Mouse (Mus musculus): Measurements from ENCODE around the gene Fam71e1. TPM values are rescaled to one million over a fixed set of nuclear protein-coding genes. Genes with fewer than 3 reads are reported as not detected.

The Fam71e1 gene
- polyA plus RNA-seq, 1 experiment, result 9.5 TPM

GRCm38 (mm10) chr7:44537496-44537895, 41.1 kb downstream of the Fam71e1 start:
- H3K4me3 ChIP-seq (replicated peaks; ENCODE audit: extremely low read depth, low read depth, low read length), result no peak overlapping the region
- TF ChIP-seq CTCF (IDR thresholded peaks at IDR 0.05; ENCODE audit: insufficient read depth, low read length) (no peak), POLR2A (IDR thresholded peaks at IDR 0.05; ENCODE audit: borderline replicate concordance, extremely low read depth, low read depth, low read length) (no peak)
- WGBS, result 94% methylated on average over 13 of the region's 13 CpGs
- no peaks in the 10 kb centered on the region; the same call in 1 of the 2 replicates for H3K4me1 ChIP-seq (ENCODE audit: control insufficient read depth, insufficient read depth, low read length)
- DNase-seq, result no peak

- Histone ChIP-seq H3K4me3 (replicated peaks; ENCODE audit: extremely low read depth, low read depth, low read length) (no peak overlapping the region), H3K4me1 (ENCODE audit: control insufficient read depth, insufficient read depth, low read length) (no peaks in the 10 kb centered on the region; the same call in 1 of the 2 replicates)
- TF ChIP-seq POLR2A (IDR thresholded peaks at IDR 0.05; ENCODE audit: borderline replicate concordance, extremely low read depth, low read depth, low read length) (no peak), CTCF (IDR thresholded peaks at IDR 0.05; ENCODE audit: insufficient read depth, low read length) (no peak)
- no peak for DNase-seq
- WGBS, result 91% methylated on average over 41 of the region's 41 CpGs
These were observed 42.6 kb downstream of the Fam71e1 start for GRCm38 (mm10) chr7:44538756-44539624.

- Histone ChIP-seq H3K4me3 (replicated peaks; ENCODE audit: extremely low read depth, low read depth, low read length) (no peak overlapping the region), H3K4me1 (ENCODE audit: control insufficient read depth, insufficient read depth, low read length) (no peaks in the 10 kb centered on the region)
- WGBS, result 94% methylated on average over 11 of the region's 11 CpGs
- TF ChIP-seq CTCF (IDR thresholded peaks at IDR 0.05; ENCODE audit: insufficient read depth, low read length), result no peak
- no peak for TF ChIP-seq POLR2A (IDR thresholded peaks at IDR 0.05; ENCODE audit: borderline replicate concordance, extremely low read depth, low read depth, low read length)
- no peak for DNase-seq
These were observed 46.2 kb downstream of the Fam71e1 start for GRCm38 (mm10) chr7:44542555-44542954.

- Histone ChIP-seq H3K4me1 (ENCODE audit: control insufficient read depth, insufficient read depth, low read length) (no peaks in the 10 kb centered on the region; the same call in 1 of the 2 replicates), H3K4me3 (replicated peaks; ENCODE audit: extremely low read depth, low read depth, low read length) (no peak overlapping the region)
- no peak for DNase-seq
- WGBS, result 73% methylated on average over 12 of the region's 12 CpGs
- no peak for TF ChIP-seq CTCF (IDR thresholded peaks at IDR 0.05; ENCODE audit: insufficient read depth, low read length)
- no peak for TF ChIP-seq POLR2A (IDR thresholded peaks at IDR 0.05; ENCODE audit: borderline replicate concordance, extremely low read depth, low read depth, low read length)
These were observed 46.7 kb downstream of the Fam71e1 start for GRCm38 (mm10) chr7:44543071-44543470.

GRCm38 (mm10) chr7:44546274-44546673, 49.9 kb downstream of the Fam71e1 start:
- Histone ChIP-seq H3K4me3 (replicated peaks; ENCODE audit: extremely low read depth, low read depth, low read length) (no peak overlapping the region), H3K4me1 (ENCODE audit: control insufficient read depth, insufficient read depth, low read length) (no peaks in the 10 kb centered on the region; the same call in 1 of the 2 replicates)
- WGBS, result 93% methylated on average over 3 of the region's 3 CpGs
- DNase-seq, result no peak
- TF ChIP-seq POLR2A (IDR thresholded peaks at IDR 0.05; ENCODE audit: borderline replicate concordance, extremely low read depth, low read depth, low read length), result no peak
- no peak for TF ChIP-seq CTCF (IDR thresholded peaks at IDR 0.05; ENCODE audit: insufficient read depth, low read length)

- 87% methylated on average over 13 of the region's 13 CpGs for WGBS
- Histone ChIP-seq H3K4me3 (replicated peaks; ENCODE audit: extremely low read depth, low read depth, low read length) (no peak overlapping the region), H3K4me1 (ENCODE audit: control insufficient read depth, insufficient read depth, low read length) (no peaks in the 10 kb centered on the region; the same call in 1 of the 2 replicates)
- TF ChIP-seq CTCF (IDR thresholded peaks at IDR 0.05; ENCODE audit: insufficient read depth, low read length), result no peak
- DNase-seq, result no peak
These were observed 50.7 kb downstream of the Fam71e1 start for GRCm38 (mm10) chr7:44547041-44547440.

- 13% methylated on average over 5 of the region's 5 CpGs for WGBS
- Histone ChIP-seq H3K4me3 (replicated peaks; ENCODE audit: extremely low read depth, low read depth, low read length) (no peak overlapping the region), H3K4me1 (ENCODE audit: control insufficient read depth, insufficient read depth, low read length) (no peaks in the 10 kb centered on the region; the same call in 1 of the 2 replicates)
- TF ChIP-seq CTCF (IDR thresholded peaks at IDR 0.05; ENCODE audit: insufficient read depth, low read length) (no peak), POLR2A (IDR thresholded peaks at IDR 0.05; ENCODE audit: borderline replicate concordance, extremely low read depth, low read depth, low read length) (no peak)
- no peak for DNase-seq
These were observed 51.3 kb downstream of the Fam71e1 start for GRCm38 (mm10) chr7:44547725-44548124.

- peak within 1 kb of the TSS; percentile 95 for H3K4me3 ChIP-seq (replicated peaks; ENCODE audit: extremely low read depth, low read depth, low read length)
- under 1% methylated on average over 43 of the region's 43 CpGs for whole genome bisulfite sequencing
- peak; percentile 100 for DNase-seq
- peak; percentile 34; the same call in 1 of the 2 replicates for TF ChIP-seq POLR2A (IDR thresholded peaks at IDR 0.05; ENCODE audit: borderline replicate concordance, extremely low read depth, low read depth, low read length)
- peak; percentile 77 for TF ChIP-seq CTCF (IDR thresholded peaks at IDR 0.05; ENCODE audit: insufficient read depth, low read length)
- no peaks in the 10 kb centered on the region; the same call in 1 of the 2 replicates for H3K4me1 ChIP-seq (ENCODE audit: control insufficient read depth, insufficient read depth, low read length)
These were observed 52.2 kb downstream of the Fam71e1 start, which contains the start of gene Pold1 for GRCm38 (mm10) chr7:44548497-44549087. Gene Pold1 (minus strand): TSS chr7:44548849.

GRCm38 (mm10) chr7:44549621-44550408, 53.4 kb downstream of the Fam71e1 start:
- DNase-seq, result no peak

More at GRCm38 (mm10) chr7:44549621-44550408, 53.4 kb downstream of the Fam71e1 start:
- TF ChIP-seq CTCF (IDR thresholded peaks at IDR 0.05; ENCODE audit: insufficient read depth, low read length) (no peak), POLR2A (IDR thresholded peaks at IDR 0.05; ENCODE audit: borderline replicate concordance, extremely low read depth, low read depth, low read length) (no peak)
- WGBS, result 93% methylated on average over 23 of the region's 23 CpGs
- no peaks in the 10 kb centered on the region; the same call in 1 of the 2 replicates for H3K4me1 ChIP-seq (ENCODE audit: control insufficient read depth, insufficient read depth, low read length)
- H3K4me3 ChIP-seq (replicated peaks; ENCODE audit: extremely low read depth, low read depth, low read length), result no peak overlapping the region
